Mouse (Mus musculus) adipose tissue, adult 10 weeks (tissue): ENCODE data around the gene March5. TPM values are rescaled to one million over a fixed set of nuclear protein-coding genes. Genes with fewer than 3 reads are reported as not detected.

Experiments used
- polyA plus RNA-seq: library from polyadenylated mRNA; stranded (reverse); fragments of 350-450 nt; fragmentation: Illumina TruSeq; extraction: RNeasy Lipid Tissue Mini Kit (QIAGEN cat#74804); gene quantifications from one replicate; pipeline ENCODE4 v1.2.3, GENCODE M21; 2014; ENCODE audit warnings: low read depth, low replicate concordance

The March5 gene
- polyA plus RNA-seq = 74.0 TPM

DNA sequence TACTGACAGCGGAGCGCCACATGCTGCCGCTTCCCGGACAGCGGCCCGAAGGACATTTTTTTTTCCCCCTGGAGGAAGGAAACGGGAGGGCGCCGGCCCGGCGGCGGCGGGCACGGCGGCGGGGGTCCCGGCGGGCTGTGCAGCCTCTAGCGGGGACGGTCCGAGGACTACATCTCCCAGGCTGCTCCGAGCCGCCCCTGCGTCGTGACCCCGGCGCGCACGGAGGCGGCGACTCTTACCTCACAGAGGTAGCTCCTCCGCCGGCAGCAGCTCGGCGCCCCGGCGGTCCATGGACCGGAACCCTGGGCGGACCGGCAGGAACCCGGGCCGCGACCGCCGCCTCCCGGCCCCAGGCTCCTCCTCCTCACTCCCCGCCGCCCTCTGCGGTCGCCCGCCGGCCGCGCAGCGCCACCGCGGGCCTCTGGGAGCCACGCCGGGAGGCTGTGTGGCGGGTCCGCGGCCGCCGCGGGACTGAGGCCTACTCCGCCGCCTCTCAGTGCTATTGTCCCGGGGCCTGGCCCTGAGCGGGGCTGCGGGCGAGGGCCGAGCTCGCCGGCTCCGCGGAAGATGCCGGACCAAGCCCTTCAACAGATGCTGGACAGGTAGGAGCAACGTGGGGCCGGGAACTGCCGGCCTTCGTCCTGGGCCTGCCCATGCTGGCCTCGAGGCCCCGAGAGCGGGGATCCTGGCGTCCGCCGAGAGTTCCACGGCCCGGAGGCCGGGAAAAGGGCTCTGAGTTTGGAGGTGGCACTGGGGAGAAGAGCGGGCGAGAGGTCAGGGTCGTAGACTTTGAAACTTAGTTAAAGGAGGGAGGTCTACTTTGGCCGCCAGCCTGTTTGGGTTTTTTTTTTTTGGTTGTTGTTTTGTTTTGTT lies at the start of gene March5:
TSS of gene March5 (plus strand) at position 241 of the 873 bp plus-strand sequence.

GRCm38 (mm10) chr19:37208176-37208755 lies 923 bp downstream of the March5 start, which contains the start of gene Cpeb3:
Gene Cpeb3, minus strand, starts transcription at chr19:37208601.

Other genes starting within 250 kb of the March5 start
- gene Cpeb3, start 1.1 kb downstream of the March5 start, polyA plus RNA-seq = 11.2 TPM
- 36.8 TPM for gene Ide, start 130.3 kb downstream of the March5 start, polyA plus RNA-seq
- gene Kif11, start 168.9 kb downstream of the March5 start, polyA plus RNA-seq = 1.9 TPM
- 3.4 TPM for gene Hhex, start 227.3 kb downstream of the March5 start, polyA plus RNA-seq